Mouse (Mus musculus) cerebellum, postnatal 36 days (tissue): Measurements from ENCODE around the gene Tgfbr2.

Source experiments
- DNase-seq, 2 experiments: peaks; one replicate each; pipeline ENCODE4 v3.0.0; 2021 to 2022; ENCODE audit warnings: mixed read lengths in 2 of 2

Tgfbr2 gene

DNA sequence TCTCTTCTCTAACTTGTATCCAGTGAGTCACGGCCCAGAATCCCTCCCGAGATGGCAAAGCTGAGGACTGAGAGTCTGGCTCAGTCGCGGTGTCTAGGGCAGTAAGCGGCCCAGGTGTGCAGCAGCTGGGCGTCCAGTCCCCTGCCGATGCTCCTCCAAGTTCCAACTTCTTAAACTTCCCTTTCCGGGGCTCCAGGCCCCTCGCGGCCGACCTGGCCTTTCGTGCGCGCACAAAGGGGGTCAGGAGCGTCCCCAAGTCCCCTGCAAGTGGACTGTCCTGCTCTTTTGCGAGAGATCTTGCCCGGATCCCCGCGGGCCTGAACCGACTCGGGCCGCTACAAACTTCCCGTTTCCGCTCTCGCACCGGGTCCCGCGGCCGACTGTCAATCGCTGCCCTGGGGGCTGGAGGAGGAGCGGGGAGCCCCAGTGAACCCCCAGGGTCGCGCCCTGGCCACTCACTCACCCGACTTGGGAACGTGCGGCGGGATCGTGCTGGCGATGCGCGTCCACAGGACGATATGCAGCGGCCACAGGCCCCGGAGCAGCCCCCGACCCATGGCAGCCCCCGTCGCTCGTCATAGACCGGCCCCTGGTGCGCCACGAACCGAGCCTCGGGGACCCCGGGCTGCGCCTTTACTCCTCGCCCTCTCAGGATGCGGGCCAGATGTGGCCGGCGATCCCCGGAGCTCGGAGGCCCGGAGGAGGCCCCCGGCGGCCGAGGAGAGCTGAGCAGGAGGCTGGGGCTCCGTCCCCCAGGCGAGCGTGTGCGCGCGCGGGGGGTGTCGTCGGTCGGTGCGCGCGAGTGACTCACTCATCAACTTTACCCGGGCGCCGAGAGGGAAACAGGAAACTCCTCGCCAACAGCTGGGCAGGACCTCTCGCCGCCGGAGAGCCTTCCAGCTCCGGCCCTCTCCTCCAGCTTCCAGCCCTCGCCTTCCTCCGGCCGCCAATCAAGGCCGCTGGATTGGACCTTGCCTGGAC is at the start of gene Tgfbr2:
Gene Tgfbr2, minus strand, starts transcription at position 880 of the 981 bp plus-strand sequence.
- peak in 1 of 2 experiments; percentile 3 for DNase-seq

DNA sequence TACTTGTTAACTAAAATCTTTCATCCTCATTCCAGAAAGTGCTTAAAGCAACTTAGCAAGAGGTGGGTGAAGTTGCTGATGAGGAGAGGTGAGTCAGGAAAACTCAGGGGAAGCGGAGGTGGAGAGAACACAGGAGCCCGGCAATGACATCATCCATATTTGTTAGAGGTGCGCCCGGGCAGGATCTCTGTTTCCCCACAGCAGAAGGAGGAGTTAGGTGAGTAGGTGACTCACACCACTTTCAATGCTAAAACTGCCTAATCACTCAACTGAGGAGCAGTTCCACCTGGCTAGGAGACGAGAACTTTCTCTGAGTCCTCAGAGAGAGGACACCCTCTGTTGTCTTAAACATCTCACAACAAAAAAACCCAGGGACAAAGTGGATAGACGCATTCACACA is 48.2 kb upstream of the Tgfbr2 start:
- no peak for DNase-seq

DNA sequence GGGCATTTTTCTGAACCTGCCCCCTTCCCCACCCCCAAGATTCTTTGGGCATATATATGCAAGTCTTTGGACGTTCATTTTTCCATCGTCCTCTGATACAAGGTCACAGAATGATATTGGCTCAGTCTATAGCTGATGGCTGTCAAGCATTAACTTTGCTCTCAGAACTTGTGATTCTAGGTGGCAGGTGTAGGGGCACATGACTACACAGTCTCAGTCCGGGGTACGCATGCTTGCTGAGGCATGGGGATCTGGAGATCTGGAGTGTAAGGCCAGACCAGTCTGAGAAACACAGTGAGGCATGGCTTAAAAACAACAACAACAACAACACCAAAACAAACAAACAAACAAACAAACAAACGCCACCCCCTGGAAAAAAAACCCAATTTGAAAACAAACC is 47.5 kb upstream of the Tgfbr2 start:
- DNase-seq: no peak

DNA sequence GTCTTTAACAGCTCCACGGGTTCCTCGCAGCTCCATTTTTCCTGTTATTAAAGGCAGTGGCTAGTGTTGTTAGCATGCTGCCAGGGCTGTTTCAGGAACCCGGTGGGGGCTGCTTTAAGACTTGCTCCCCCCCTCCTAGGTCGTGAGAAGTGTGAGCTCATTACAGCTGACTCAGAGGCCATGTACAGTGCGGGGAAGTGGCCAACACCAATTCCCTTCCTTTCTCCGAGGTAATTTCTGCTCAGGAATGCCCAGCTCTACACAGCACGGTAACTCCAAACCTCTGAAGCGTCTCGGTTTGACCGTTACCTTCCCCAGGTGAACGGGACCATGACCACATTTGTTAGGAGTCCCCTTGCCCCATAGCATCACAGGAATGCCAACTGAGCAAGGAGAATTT is 46.8 kb upstream of the Tgfbr2 start:
- DNase-seq: no peak

DNA sequence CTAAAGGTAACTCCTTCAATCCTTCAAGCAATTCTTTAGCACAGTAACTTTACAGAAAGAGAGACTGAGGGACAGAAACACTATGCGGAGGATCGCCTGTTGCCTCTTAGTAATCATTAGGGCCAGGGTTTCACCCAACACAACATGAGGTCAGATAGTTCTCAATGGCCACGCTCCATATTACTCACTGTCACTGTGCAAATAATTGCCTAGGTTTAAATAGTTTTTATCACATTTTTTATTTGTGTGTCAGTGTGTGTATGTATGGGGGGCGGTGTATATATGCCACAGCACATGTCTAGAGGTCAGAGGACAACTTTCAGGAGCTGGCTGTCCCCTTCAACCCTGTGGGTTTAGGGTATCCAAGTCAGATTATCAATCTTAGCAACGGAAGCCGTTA is 46.4 kb upstream of the Tgfbr2 start:
- DNase-seq: no peak

DNA sequence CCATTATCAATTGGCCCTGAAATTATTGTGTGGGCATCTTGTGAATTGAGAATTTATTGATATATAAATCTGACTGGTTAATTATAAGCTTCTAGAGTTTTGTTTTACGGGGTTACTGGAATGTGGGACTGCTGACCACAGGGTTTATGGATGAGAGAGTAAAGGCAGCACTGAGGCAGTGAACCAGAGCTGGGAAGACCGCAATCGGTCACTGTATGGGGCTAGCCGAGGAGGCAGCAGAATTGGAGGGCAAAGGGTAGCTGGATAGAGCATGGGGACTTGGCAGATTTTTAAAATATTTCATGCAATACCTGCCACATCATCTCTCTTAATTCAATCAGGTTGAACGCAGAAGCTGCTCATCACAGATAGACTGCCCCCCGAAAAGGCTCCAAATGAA is 45.5 kb upstream of the Tgfbr2 start:
- DNase-seq: no peak

DNA sequence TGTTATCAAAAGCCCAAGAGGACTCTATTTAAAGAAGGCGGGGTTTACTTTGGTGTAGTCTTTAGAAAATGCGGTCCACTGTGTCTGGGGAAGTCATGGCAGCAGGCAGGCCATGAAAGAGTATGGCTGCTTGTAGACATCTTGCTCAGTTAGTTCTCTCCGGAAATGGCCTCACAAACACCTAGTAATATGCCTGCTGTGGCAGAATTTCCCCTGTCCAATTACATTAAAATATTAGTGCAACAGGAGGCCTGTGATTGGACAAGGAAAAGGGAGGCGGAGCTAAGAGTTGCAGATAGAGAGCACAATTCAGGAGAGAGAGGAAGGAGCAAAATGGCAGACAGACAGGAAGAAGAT is 45.0 kb upstream of the Tgfbr2 start:
- DNase-seq: no peak

DNA sequence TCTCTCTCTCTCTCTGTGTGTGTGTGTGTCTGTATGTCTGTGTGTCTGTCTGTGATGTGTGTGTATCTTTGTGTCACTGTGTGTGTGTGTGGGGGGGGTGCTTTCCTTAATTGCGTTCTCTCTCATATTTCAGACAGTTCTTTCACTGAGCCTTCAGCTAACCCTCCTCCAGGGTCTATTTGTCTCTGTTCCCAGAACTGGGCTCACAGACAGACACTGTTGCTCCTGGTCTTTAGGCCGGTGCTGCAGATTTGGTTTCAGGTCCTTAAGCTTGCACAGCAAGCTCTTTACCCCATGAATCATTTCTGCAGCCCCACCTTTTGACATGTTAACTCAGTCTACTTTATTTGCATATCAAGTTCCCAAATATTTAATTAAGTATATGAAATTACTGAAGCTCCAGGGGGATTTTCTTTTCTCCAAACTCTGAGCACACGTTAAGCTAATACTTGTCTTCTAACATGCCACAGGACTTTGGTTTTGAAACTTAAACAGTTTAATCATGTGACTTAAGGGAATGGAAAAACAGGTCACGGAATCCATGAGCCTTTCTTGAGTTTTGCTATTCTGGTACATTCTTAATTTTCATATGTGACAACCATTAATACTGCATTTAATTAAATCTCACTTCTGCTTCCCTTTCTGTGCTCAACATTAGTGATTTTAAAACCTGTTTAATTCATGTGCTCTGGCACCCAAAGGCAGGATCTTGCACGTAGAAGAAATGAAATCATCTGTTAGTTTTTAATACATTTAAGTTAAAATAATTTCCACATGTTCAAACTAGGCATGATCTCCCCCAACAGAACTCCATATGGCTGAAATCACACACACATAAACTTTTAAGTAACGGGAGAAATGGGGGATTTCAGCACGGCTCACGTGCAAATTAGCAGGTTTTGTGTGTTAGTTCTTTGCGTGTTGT is 44.3 kb upstream of the Tgfbr2 start:
- no peak for DNase-seq

DNA sequence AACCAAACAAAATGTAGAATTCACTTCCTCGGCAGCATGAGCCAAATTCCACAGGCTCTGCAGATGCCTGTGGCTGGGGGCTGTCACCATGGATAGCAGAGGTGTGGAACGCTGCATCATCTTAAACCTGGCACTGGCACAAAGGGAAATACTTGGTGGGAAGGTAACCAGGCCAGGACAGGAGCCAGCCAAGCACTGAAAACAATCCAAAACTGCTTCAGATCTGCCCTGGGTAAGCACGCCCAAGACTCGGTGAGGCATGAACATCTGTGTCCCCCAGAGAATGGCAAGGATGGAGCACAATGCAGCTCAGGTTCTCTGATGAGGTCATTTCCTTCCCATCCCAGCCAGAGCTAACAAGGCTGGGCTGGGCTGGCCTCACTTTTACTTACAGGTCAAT is 43.6 kb upstream of the Tgfbr2 start:
- DNase-seq: no peak

DNA sequence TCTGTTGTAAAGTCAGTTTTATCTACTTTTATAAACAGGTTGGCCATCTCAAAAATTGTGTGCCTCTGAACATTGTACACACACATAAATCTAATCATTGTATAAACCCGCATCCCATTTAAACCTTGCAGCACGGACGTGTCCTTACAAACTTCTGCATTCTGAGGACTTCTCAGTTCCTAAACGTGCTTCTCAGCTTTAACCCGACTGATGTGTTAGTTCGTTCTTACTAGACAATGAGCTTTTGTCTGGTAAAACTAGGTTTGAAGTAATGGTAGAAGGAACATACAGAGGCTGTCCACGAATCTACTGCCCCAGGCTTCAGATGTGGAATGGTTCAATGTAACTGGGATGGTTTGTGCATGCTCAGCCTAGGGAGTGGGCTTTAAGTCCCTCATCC is 41.9 kb upstream of the Tgfbr2 start:
- DNase-seq: no peak

DNA sequence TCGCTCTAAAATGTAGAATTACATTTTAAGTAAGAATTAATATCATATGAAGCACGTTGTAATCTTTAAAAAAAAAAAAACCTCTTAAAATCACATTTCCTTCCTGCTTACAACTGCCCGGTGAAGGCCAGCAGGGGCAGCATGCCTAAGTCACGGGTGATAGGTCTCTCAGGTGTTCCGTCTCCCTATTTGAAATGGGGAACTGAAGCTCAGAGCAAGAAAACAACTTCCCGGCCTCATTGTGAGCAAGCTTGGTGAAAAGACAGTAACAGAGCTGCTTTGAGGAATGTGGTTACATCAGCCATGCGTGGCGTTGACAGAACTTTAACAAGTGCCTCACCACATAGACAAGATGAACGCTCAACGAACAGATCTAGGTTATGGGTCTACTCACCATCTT is 41.5 kb upstream of the Tgfbr2 start:
- no peak for DNase-seq

DNA sequence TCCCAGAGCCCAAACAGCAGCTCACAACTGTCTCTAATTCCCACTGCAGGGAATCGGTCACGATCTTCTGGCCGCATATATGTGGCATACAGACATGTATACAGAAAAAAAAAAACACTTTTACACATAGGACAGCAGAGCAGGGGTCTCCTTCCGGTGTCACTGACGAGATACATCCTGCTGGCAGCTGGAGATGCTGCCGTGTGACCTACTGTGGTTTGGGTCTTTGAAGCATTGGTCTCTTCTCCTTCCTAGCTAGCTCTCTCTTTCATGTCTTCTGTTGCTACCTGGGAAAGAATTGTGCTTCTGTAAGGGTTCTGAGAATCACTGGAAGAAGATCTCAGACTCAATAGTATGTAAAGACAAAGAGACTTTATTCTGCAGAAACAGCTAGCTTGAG is 39.1 kb upstream of the Tgfbr2 start:
- DNase-seq: no peak

DNA sequence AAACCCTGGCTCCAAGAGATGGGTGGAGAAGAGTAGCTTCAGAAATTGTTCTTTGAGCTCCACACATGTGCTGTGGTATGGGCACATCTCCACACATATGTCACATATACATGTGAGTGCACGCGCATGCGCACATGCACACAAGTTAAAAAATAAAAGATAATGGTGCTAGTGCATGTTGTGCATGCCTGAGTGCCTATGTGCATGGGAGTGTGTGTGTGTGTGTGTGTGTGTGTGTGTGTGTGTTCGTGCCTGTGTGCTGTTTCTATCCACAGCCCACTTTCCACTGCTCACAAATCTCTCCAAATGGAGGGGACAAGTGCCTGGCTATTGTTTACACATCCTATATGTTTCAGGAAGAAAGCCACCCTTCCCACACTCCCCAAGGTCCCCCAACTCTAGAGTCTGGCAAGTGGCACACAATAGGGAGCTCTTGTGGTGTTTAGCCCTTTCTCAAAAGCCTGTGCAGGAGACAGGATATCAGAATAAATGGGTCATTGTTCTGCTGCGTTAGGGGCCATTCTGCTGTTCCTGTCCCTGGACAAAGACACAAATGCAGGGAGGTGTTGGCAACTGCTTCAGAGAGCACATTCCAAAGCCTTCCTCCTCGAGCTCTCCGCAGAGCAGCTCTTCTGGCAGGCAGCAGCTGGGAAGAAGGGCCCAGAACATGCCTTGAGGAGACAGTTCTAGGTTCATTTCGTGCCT is 37.9 kb upstream of the Tgfbr2 start:
- no peak for DNase-seq

DNA sequence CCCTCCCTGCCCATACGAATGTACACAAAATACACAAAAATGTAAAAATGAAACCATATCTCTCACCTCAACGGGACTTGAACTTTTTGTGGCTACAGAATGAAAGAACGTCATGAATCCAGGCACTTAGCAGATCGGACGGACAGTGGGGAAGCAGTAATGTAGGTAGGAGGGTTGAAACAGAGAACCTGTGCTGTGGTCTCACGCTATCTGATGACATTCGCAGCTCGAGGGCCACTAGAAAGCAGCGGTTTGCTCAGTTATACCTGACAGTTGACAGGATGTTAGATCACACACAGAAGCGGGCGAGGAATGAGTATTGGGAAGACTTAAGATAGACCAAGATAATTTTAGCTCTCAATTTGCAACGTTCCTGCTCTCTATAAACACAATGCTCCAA is 36.9 kb upstream of the Tgfbr2 start:
- no peak for DNase-seq

DNA sequence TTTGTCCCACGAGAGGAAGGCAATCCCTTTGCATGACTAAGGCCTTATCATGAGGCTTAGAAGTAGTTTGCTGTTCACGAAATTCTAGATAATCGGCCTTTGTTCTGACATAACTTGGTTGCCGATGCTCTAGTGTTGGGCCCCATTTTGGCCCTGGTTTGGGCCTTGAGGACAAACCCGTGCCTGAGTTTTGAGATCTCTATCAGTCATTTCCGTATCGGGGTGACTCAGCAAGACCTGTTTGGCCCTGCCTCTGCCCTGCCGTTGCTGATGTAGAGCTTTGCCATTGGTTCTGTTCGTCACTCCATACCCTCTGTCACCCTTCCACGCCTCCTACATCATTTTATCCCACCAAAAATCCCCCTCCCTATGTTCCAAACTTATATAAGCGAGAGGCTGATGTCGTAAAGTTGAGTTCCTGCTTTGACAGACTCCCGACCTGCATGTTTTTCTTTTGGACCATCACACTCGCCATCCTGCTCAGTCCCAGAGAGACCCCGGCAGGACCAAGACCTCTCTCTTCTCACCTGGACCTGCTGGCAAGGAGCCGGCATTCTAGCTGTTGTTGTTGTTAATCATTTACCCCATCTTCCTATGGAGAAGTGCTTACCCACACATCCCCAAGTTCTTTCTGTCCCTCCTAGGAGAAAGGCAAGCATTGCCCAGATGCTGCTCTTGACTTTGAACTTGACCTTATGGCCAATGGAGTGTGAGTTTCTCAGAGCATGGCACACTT is 33.2 kb upstream of the Tgfbr2 start:
- no peak for DNase-seq

DNA sequence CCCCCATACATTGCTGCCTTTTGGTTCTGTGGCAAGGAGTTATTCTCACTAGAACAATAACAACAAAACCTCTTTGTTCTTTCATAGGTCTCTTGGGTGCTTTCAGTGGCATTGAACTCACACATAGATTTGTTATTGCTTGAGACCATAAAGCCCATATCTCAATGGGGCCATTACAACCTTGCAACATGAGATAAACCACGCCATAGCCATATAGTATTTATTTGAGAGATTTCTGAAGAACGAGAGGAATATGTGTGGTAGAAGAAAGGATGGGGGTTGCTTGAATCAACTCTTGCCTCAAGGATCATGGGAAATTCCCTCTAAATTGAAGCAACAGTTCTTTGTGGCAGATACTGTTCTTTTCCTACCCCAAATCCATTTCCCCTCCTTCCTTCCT is 31.7 kb upstream of the Tgfbr2 start:
- DNase-seq: no peak

DNA sequence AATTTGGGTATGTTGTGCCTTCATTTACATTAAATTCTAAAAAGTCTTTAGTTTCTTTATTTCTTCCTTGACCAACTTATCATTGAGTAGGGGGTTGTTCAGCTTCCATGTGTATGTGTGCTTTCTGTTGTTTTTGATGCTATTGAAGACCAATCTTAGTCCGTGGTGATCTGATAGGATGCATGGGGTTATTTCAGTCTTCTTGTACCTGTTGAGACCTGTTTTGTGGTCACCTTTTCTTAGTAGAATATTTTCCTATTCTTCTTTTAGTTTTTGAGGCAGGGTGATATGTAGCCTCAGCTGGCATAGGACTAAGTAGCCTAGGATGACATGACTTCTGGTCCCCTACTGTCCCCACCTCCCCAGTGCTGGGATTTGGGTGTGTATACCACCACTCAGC is 28.5 kb upstream of the Tgfbr2 start:
- DNase-seq: no peak

DNA sequence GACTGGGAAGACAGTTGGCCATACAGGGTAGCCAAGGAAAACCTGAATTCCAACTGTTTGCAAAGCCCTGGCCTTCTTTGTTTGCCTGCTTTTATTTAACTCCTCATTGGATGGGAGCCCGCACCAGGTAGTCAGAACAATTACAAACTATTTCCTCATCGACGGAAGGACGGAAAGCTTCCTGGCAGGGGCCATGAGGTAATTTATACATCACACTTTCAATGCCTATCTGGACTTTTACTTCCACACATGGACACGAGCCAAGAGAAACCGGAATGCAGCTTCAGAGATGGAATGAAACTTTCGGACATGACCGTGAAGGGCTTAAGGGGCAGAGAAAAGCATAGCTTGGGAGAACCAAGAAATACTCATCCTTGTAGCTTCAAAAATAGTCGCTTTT is 24.0 kb upstream of the Tgfbr2 start:
- no peak for DNase-seq

DNA sequence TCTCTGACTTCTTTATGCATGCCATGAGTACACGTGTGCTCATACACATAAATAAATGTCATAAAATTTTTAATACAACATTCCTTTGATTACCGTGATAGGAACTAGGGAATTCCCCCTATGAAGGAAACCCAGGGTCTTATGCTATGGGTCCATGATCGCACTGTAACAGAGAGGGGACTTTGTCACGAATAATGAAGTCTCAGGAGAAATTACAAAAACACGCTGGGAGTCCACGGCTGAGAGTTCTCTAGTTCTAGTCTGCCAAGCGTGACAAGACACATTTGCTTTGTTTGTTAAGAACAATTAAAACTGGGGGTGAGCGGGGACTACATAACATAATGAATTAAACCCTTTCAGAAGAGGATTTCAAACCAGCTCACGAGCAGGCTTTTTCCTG is 23.3 kb upstream of the Tgfbr2 start:
- no peak for DNase-seq

DNA sequence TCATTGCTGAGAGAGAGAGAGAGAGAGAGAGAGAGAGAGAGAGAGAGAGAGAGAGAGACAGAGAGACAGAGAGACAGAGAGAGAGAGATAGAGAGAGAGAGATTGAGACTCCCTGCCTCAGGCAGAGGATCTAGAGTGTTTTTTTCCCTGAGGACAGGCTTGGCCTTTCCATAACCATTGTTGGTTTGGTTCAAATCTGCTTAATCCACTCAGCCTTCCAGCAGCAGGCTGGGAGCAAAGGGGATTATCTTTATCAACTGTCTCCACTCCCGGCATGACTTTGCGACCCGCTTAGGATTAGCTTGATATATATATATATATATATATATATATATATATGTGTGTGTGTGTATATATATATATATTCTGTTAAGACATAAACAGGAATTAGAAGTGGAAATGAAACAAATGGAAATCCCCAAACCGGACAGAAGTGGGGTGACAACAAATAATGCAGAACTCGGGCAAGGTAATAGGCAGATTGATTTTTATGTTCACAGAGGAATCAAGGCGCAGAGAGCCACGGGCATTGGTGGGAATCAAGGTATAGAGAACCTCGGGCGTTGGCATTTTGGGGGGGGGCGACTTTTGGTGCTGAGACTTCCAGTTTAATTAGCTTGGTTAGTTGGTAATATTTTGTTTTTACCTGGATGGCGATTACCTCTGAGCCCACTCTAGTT is 22.5 kb upstream of the Tgfbr2 start:
- no peak for DNase-seq

DNA sequence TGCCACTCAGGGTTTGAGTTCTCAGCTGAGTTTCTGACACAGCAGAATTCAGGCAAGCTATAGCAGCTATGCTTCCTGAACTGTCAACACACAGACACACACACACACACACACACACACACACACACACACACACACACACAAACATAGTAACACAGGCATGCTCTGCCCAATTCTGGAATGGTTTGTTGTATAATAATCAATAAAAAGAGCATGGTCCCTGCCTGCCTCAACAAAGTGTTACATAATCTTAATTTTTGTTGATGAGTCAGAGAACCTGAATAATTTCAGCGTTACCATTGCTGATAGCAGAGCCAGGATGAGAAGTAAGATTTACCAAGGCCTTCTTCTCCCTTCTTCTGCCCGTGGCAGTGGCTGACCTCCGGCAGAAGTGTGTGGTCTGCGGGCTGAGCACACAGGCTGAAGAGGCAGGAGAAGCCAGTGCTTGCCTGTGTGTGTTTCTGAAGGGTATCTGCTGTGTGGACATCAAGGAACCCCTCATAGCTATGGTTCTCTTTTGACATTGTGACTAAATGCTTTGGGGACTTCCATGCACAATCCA is 18.8 kb upstream of the Tgfbr2 start:
- DNase-seq: no peak

DNA sequence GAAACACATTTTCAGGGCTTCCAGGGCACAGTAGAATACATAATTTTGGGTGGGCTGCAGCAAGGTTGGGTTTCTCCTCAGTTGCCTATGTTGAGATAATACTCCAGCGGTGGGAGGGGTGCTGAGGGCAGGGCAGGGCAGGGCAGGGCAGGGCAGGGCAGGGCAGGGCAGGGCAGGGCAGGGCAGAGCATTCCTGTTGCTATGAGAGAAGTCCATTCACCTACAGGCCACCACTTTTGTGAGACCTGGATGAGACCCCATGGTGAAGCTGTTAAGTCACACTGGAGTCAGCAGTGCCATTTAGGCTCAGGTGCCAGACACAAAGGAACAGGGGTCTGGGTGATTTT is 18.3 kb upstream of the Tgfbr2 start:
- DNase-seq: no peak
